Mouse (Mus musculus) urinary bladder, postnatal 36 days (tissue): ENCODE results near the gene Mrgpra2a.
"Not testable (repeated sequence)": the region's sequence is repeated elsewhere in the genome, so short reads cannot be mapped to it uniquely, and the experiment has no call there.

Experiments used
- DNase-seq, 2 experiments: peaks; one replicate each; pipeline ENCODE4 v3.0.0; 2022; ENCODE audit warnings: low spot score in 2 of 2, mixed read lengths in 1 of 2

Gene Mrgpra2a

GRCm38 (mm10) chr7:47452015-47452414 is at the start of gene Mrgpra2a:
TSS of gene Mrgpra2a (minus strand) at chr7:47452139.
- DNase-seq, result not testable (repeated sequence)

- DNase-seq, result not testable (repeated sequence)
These were observed 39.3 kb upstream of the Mrgpra2a start for GRCm38 (mm10) chr7:47491266-47491665.

GRCm38 (mm10) chr7:47489438-47489837 is 37.5 kb upstream of the Mrgpra2a start:
- not testable (repeated sequence) for DNase-seq

- DNase-seq, result not testable (repeated sequence)
These were observed 31.2 kb upstream of the Mrgpra2a start for GRCm38 (mm10) chr7:47483181-47483580.

GRCm38 (mm10) chr7:47473904-47474303 is 22.0 kb upstream of the Mrgpra2a start:
- DNase-seq, result not testable (repeated sequence)

- not testable (repeated sequence) for DNase-seq
These were observed 13.5 kb upstream of the Mrgpra2a start for GRCm38 (mm10) chr7:47465278-47465981.

GRCm38 (mm10) chr7:47445729-47446128 is 6.2 kb downstream of the Mrgpra2a start:
- DNase-seq, result not testable (repeated sequence)

- not testable (repeated sequence) for DNase-seq
These were observed 15.5 kb downstream of the Mrgpra2a start for GRCm38 (mm10) chr7:47436463-47436862.

GRCm38 (mm10) chr7:47427815-47428508 is 24.0 kb downstream of the Mrgpra2a start:
- not testable (repeated sequence) for DNase-seq

- DNase-seq, result no peak
These were observed 41.3 kb downstream of the Mrgpra2a start for GRCm38 (mm10) chr7:47410602-47411001.

- no peak for DNase-seq
These were observed 42.4 kb downstream of the Mrgpra2a start for GRCm38 (mm10) chr7:47409545-47409944.

GRCm38 (mm10) chr7:47401125-47401524 is 50.8 kb downstream of the Mrgpra2a start:
- DNase-seq, result no peak
